Comparison of ENCODE assay signal across 7 mouse cellular contexts in the genomic region with DNA sequence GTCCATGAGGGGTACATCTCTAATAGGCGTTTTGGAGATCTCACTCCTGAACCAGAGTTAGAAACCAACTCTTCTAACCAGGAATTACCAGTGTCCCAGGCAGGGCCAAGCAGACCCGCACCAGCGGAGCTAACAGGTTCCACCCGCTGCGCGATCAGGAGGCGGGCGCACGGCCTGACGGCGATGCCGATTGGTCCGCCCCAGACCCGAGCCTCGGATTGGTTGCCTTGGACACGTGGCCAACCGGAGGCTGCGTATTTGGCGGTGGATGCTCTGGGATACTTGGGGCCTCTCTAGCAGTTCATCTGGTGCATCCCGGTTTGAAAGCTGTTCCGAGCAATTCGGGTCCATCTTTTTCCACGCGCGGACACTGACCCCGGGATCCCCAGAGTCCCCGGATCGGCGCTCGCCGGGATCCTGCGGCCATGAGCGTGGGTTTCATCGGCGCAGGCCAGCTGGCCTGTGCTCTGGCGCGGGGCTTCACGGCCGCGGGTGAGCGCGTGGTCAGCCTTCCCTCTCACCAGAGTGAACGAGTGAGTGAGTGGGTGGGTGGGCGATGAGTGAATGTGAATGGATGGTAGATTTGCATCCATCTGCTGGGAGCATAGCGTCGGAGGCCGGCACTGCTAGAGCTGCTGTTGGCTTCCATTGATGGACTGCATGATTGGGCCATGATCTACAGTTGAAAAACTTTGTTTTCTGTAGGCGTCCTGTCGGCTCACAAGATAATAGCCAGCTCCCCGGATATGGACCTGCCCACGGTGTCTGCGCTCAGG. TPM values are rescaled to one million over a fixed set of nuclear protein-coding genes. Genes with fewer than 3 reads are reported as not detected.
A peak's percentile ranks its signal among the peaks of the same experiment; 100 is the strongest.
DNase-seq lines count a peak whose midpoint lies in the region; ATAC-seq lines count a peak whose summit lies in the region.

A gene (plus strand): TSS at position 255 of the 776 bp plus-strand sequence.

- WGBS in embryonic facial prominence, embryonic 11.5 days, result under 1% methylated on average over 52 of the region's 52 CpGs
- WGBS in limb, embryonic 11.5 days, result under 1% methylated on average over 52 of the region's 52 CpGs
- under 1% methylated on average over 52 of the region's 52 CpGs for WGBS in midbrain, embryonic 14.5 days

- H3K36me3 ChIP-seq in embryonic facial prominence, embryonic 11.5 days (replicated peaks; ENCODE audit: control insufficient read depth, insufficient read depth, low read depth, low read length), result peaks cover 6% of the 10 kb centered on the region
- H3K36me3 ChIP-seq in limb, embryonic 11.5 days (ENCODE audit: control insufficient read depth, insufficient read depth, low read length), result peaks cover 20% of the 10 kb centered on the region
- H3K36me3 ChIP-seq in midbrain, embryonic 14.5 days (ENCODE audit: control insufficient read depth, insufficient read depth, low read length), result peaks cover 27% of the 10 kb centered on the region

- peak; percentile 96 for DNase-seq in adrenal gland, postnatal 14 days
- DNase-seq in embryonic facial prominence, embryonic 11.5 days (ENCODE audit: low spot score), result peak; percentile 97
- peak; percentile 93 for DNase-seq in kidney, adult 18-20 months
- peak; percentile 97 for DNase-seq in limb, embryonic 11.5 days (ENCODE audit: low spot score)
- peak; percentile 97 for DNase-seq in midbrain, embryonic 14.5 days
- DNase-seq in spleen, adult 18-20 months, result peak; percentile 84 to 91

- peaks cover 4% of the 10 kb centered on the region; the same call in 1 of the 2 replicates for H3K4me1 ChIP-seq in embryonic facial prominence, embryonic 11.5 days (ENCODE audit: control insufficient read depth, insufficient read depth, low read length)
- peaks cover 6% of the 10 kb centered on the region; the same call in 1 of the 2 replicates for H3K4me1 ChIP-seq in limb, embryonic 11.5 days (ENCODE audit: control insufficient read depth, insufficient read depth, low read length)
- H3K4me1 ChIP-seq in midbrain, embryonic 14.5 days (ENCODE audit: control insufficient read depth, insufficient read depth, low read length), result peaks cover 6% of the 10 kb centered on the region

- H3K9ac ChIP-seq in embryonic facial prominence, embryonic 11.5 days (replicated peaks; ENCODE audit: low read length), result peak within 1 kb of the TSS; percentile 93
- H3K9ac ChIP-seq in limb, embryonic 11.5 days (ENCODE audit: low read length), result peak within 1 kb of the TSS; percentile 89
- peak within 1 kb of the TSS; percentile 94 for H3K9ac ChIP-seq in midbrain, embryonic 14.5 days (replicated peaks; ENCODE audit: low read length)

- H3K27ac ChIP-seq in embryonic facial prominence, embryonic 11.5 days (replicated peaks; ENCODE audit: low read depth, low read length), result peak within 1 kb of the TSS; percentile 52; the same call in 1 of the 2 replicates
- peak within 1 kb of the TSS; percentile 57 for H3K27ac ChIP-seq in limb, embryonic 11.5 days (replicated peaks; ENCODE audit: low read depth, low read length)
- peak within 1 kb of the TSS; percentile 87 for H3K27ac ChIP-seq in midbrain, embryonic 14.5 days (replicated peaks; ENCODE audit: low read depth, low read length)

- peak within 1 kb of the TSS; percentile 51 for H3K4me2 ChIP-seq in embryonic facial prominence, embryonic 11.5 days (ENCODE audit: low read depth, low read length)
- H3K4me2 ChIP-seq in limb, embryonic 11.5 days (ENCODE audit: low read depth, severe bottlenecking), result peak within 1 kb of the TSS; percentile 65
- H3K4me2 ChIP-seq in midbrain, embryonic 14.5 days (ENCODE audit: low read length), result peak within 1 kb of the TSS; percentile 94

- H3K27me3 ChIP-seq in embryonic facial prominence, embryonic 11.5 days (ENCODE audit: control insufficient read depth, insufficient read depth, low read length), result no peaks in the 10 kb centered on the region
- no peaks in the 10 kb centered on the region for H3K27me3 ChIP-seq in limb, embryonic 11.5 days (ENCODE audit: control insufficient read depth, insufficient read depth, low read length)
- no peaks in the 10 kb centered on the region for H3K27me3 ChIP-seq in midbrain, embryonic 14.5 days (ENCODE audit: control insufficient read depth, insufficient read depth, low read length)

- ATAC-seq in embryonic facial prominence, embryonic 11.5 days (replicated peaks; ENCODE audit: insufficient number of reproducible peaks, low FRiP score, low TSS enrichment, low read depth), result peak; percentile 95
- ATAC-seq in granulocyte monocyte progenitor cell, adult 5-6 weeks (replicated peaks; ENCODE audit: poor library complexity, severe bottlenecking), result peak; percentile 91
- peak; percentile 96 for ATAC-seq in limb, embryonic 11.5 days (ENCODE audit: insufficient number of reproducible peaks, low FRiP score, low TSS enrichment, low read depth)
- peak; percentile 98 for ATAC-seq in midbrain, embryonic 14.5 days (ENCODE audit: low FRiP score, low TSS enrichment)

- no peaks in the 10 kb centered on the region for H3K9me3 ChIP-seq in embryonic facial prominence, embryonic 11.5 days (replicated peaks; ENCODE audit: control insufficient read depth, low read length)
- H3K9me3 ChIP-seq in limb, embryonic 11.5 days (ENCODE audit: control insufficient read depth, low read length), result no peaks in the 10 kb centered on the region
- H3K9me3 ChIP-seq in midbrain, embryonic 14.5 days (ENCODE audit: control insufficient read depth, low read length), result no peaks in the 10 kb centered on the region

- H3K4me3 ChIP-seq in embryonic facial prominence, embryonic 11.5 days (ENCODE audit: low read depth, low read length), result peak within 1 kb of the TSS; percentile 90
- peak within 1 kb of the TSS; percentile 75 for H3K4me3 ChIP-seq in limb, embryonic 11.5 days (ENCODE audit: low read depth, low read length)
- H3K4me3 ChIP-seq in midbrain, embryonic 14.5 days (replicated peaks; ENCODE audit: low read depth, low read length), result peak within 1 kb of the TSS; percentile 85

RNA-seq across cellular contexts. Expression of the gene that starts here (rescaled TPM):
- 29.9 and 38.0 TPM in 2 replicates for total RNA-seq in adrenal gland, postnatal 14 days (2021)
- polyA plus RNA-seq in embryonic facial prominence, embryonic 11.5 days (2014; fragmentation: Nextera tagmentation; extraction: Ambion mirVana), result 92.7 and 106 TPM in 2 replicates
- total RNA-seq in granulocyte monocyte progenitor cell, adult 5-6 weeks (2014; fragmentation: Nextera tagmentation), result 48.7 and 53.2 TPM in 2 replicates
- total RNA-seq in granulocyte monocyte progenitor cell, adult 5-6 weeks (2017), result 27.8 and 28.4 TPM in 2 replicates
- polyA plus RNA-seq in limb, embryonic 11.5 days (2014; fragmentation: Nextera tagmentation; extraction: Ambion mirVana), result 120 and 137 TPM in 2 replicates
- polyA plus RNA-seq in midbrain, embryonic 14.5 days (2014; fragmentation: Nextera tagmentation; extraction: Ambion mirVana), result 67.2 and 69.9 TPM in 2 replicates

Comparison
In these comparisons a context has a peak if more than half of its experiments do, and no peak if none do; other contexts are left out.
1. Peak in every context shown above with its lines: DNase-seq, ATAC-seq, H3K4me3 ChIP-seq and H3K27ac ChIP-seq.